Mouse (Mus musculus) layer of hippocampus, postnatal 36 days (tissue): ENCODE results near the gene Mbd3. TPM values are rescaled to one million over a fixed set of nuclear protein-coding genes. Genes with fewer than 3 reads are reported as not detected.

Experiments
- microRNA-seq, 2 experiments: library from miRNA; unstranded; fragments of <30 nt; microRNA quantifications; one replicate each; pipeline ENCODE4 v1.2.0; 2021
- total RNA-seq, 2 experiments: library from RNA; stranded (reverse); gene quantifications; 2 replicates each; pipeline ENCODE4 v1.2.3; 2021

Mbd3 gene
- total RNA-seq, 2 experiments from 2014 or later, result 148 to 156 TPM

Small RNA genes lying within 50 kb of the gene (microRNA-seq; reads per million reads assigned to microRNA genes)
- gene Gm22721, result 0 reads per million in 2 experiments

Other genes with a start within 250 kb of the Mbd3 start
- gene Cirbp, start 233.6 kb downstream of the Mbd3 start, total RNA-seq, result 10 to 100 TPM; 58.5 to 63.4 TPM
- gene 1600002K03Rik, start 226.6 kb downstream of the Mbd3 start, total RNA-seq, result 1 to 10 TPM; 6.4 to 6.9 TPM
- 1 to 10 TPM; 9.0 to 9.6 TPM for gene Efna2, start 220.1 kb downstream of the Mbd3 start, total RNA-seq
- 10 to 100 TPM; 35.6 to 39.6 TPM for gene Mum1, start 173.1 kb downstream of the Mbd3 start, total RNA-seq
- gene Ndufs7, start 150.4 kb downstream of the Mbd3 start, total RNA-seq, result 100 to 1,000 TPM; 199 to 204 TPM
- 10 to 100 TPM; 37.7 to 39.1 TPM for gene Gamt, start 138.5 kb downstream of the Mbd3 start, total RNA-seq
- 100 to 1,000 TPM in 1 of 2 experiments, 10 to 100 TPM in 1; 82.6 to 100 TPM for gene Dazap1, start 138.1 kb downstream of the Mbd3 start, total RNA-seq
- gene Rps15, start 107.1 kb downstream of the Mbd3 start, total RNA-seq, result 100 to 1,000 TPM; 755 to 823 TPM
- 10 to 100 TPM; 98.3 to 98.4 TPM for gene Apc2, start 103.6 kb downstream of the Mbd3 start, total RNA-seq
- gene 2310011J03Rik, start 79.0 kb downstream of the Mbd3 start, total RNA-seq, result 10 to 100 TPM; 22.4 to 23.0 TPM
- gene Pcsk4, start 70.1 kb downstream of the Mbd3 start, total RNA-seq, result 1 to 10 TPM; 2.2 to 2.6 TPM
- gene Reep6, start 69.6 kb downstream of the Mbd3 start, total RNA-seq, result 10 to 100 TPM in 1 of 2 experiments, 1 to 10 TPM in 1; 8.6 to 10.3 TPM
- gene Adamtsl5, start 51.1 kb downstream of the Mbd3 start, total RNA-seq, result 1 to 10 TPM; 4.9 to 5.2 TPM
- 10 to 100 TPM; 23.2 to 23.4 TPM for gene Plk5, start 43.1 kb downstream of the Mbd3 start, total RNA-seq
- 10 to 100 TPM; 18.2 to 18.4 TPM for gene Mex3d, start 11.9 kb downstream of the Mbd3 start, total RNA-seq
- 100 to 1,000 TPM; 443 to 467 TPM for gene Uqcr11, start 7.3 kb upstream of the Mbd3 start, total RNA-seq
- 10 to 100 TPM; 30.5 to 30.6 TPM for gene Tcf3, start 34.1 kb upstream of the Mbd3 start, total RNA-seq
- gene Onecut3, start 95.3 kb upstream of the Mbd3 start, total RNA-seq, result under 1 TPM in 1 of 2 experiments, not detected in 1; 0.08 TPM
- under 1 TPM; 0.25 to 0.35 TPM for gene Atp8b3, start 139.6 kb upstream of the Mbd3 start, total RNA-seq
- gene Rexo1, start 162.0 kb upstream of the Mbd3 start, total RNA-seq, result 10 to 100 TPM; 43.9 to 49.3 TPM
- gene Klf16, start 177.8 kb upstream of the Mbd3 start, total RNA-seq, result 10 to 100 TPM; 51.7 to 56.8 TPM
- 100 to 1,000 TPM; 161 to 176 TPM for gene Abhd17a, start 190.8 kb upstream of the Mbd3 start, total RNA-seq
- gene Scamp4, start 203.3 kb upstream of the Mbd3 start, total RNA-seq, result 10 to 100 TPM; 41.8 to 44.9 TPM
- gene Adat3, start 203.3 kb upstream of the Mbd3 start, total RNA-seq, result 1 to 10 TPM; 3.8 to 4.5 TPM
- gene Gm49322, start 206.5 kb upstream of the Mbd3 start, total RNA-seq, result 1 to 10 TPM; 2.6 to 3.1 TPM
- gene Csnk1g2, start 223.3 kb upstream of the Mbd3 start, total RNA-seq, result 100 to 1,000 TPM; 216 to 241 TPM